Mouse (Mus musculus): ENCODE measurements around the gene Ext2.

Ext2 gene

DNA sequence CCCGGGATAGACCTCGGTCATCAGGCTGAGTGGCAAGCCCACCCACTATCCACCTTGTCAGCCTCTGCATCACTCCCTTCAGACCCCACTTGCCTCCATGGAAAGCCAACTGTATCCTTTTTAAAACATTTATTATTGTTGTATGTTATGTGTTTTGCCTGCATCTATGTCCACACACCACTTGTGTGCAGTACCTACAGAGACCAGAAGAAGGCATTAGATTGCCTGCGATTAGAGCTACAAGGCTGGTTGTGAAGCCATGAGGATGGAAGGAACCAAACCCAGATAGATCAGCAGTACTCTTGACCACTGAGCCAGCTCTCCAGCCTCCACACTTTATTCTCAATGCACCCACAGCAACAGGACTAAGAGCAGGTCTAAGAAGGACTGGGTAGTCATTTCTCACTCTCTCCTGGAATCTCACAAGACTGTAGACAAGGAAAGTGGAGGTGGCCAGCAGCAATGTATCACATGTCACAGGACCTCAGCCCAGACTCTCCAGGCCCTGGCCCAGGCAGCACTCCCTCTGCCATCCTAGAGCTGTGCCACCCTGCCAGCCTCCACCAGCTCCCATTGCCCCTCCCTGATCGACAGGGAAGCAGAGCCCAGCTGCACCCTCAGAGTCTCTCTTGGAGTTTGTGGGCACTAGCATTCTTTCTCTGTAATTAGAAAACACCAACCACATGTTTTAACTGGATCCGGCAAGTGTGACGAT is 15.7 kb downstream of the Ext2 start:
- no peak for ATAC-seq (ENCODE audit: low TSS enrichment)

DNA sequence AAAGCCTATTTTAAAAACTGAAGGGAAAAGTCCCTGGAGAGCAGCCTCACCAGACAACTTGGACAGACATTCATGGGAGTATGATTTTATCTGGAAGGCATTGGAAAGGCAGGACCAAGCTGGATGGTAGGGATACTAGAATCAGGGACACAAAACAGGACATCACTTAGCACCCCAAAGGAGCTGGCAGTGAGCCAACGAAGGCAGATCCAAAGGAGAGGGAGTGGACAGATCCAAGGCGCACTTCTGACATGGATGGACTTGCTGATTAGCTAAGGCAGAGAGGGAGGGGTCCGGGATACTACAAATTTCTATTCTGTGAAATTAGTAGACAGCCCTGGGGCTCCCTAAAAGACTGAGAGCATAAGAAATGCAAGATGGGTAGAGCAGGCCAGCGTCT is 16.8 kb downstream of the Ext2 start:
- ATAC-seq (ENCODE audit: low TSS enrichment): no peak

DNA sequence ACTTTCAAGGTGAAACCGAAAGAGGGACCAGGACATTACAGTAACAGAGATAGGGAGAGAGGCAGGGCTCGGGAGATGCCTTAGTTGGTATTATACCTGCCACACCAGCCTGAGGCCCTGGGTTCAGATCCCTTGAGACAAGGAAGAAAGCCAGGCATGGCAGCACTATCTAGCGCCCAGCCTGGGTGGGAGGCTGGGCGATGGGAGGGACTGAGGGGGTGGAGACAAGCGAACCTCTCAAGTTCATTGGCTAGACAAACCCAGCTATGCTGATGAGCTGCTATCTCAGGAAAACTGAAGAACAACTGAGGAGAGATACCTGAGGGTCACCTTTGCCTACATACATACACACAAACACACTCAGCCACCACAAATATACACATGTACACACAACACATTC is 17.3 kb downstream of the Ext2 start:
- no peak for ATAC-seq (ENCODE audit: low TSS enrichment)

DNA sequence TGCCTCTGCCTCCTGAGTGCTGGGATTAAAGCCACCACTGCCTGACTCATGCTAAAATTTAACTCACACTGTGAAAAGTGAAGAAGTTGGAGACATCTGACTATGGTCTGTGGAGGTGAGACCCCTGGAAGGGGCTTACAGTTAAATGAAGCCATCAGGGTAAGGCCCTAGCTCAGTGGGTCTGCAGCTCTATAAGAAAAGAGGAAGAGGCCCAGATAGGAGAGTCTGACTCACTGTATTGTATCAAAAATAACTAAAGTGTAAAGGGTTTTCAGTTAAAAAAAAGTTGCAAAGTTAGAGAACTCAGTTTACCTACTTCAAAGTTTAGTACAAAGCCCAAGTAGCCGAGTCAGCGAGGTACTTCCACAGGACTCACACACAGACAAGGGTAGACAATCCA is 19.4 kb downstream of the Ext2 start:
- ATAC-seq (ENCODE audit: low TSS enrichment): no peak

DNA sequence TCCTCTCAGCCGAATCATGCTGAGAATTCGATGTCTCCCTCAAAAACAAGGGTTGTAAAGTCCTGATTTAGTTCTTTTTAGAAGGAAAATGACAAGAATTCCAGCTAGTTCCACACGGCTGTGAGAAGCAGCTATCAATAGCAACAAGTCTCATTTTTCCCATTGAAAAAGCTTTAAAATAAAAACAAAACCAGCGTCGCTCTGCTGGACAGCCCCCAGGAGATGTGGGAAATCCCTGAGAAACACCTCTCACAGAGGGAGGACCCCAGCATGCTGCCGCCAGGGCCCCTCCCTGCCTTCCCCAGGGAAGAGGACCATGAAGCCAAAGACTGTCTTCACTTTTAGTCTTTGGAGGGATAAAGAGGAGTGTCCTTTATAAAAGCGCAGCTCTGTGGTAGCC is 21.3 kb downstream of the Ext2 start:
- no peak for ATAC-seq (ENCODE audit: low TSS enrichment)

DNA sequence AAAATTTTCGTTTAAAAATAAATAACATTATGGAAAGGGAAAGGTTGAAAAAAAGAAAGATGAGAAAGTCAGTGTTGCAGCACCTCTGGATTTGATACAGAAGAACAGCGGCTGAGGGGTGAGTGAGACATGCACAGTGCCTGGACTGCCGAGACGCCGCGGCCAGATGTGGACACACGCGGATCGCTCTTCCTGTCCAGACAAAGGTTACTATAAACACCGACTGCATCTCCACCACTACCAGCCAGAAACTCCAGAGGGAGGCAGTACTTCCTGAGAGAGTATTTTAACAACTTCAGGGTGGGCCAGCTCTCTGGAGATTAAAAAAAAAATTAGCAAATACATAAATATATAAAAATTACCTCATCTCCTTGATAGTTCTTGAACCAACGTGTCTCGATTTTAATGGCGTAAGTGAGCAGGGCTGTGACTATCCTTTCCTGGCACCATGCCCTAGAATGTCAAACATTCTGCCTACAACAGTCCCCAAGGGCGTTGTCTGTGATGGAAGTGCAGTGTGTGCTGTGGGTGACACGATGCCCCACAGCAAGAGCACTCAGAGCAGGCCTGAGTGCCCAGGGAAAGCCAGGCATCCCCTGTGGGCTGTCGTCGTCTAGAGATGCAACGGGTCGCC is 25.1 kb downstream of the Ext2 start:
- no peak for ATAC-seq (ENCODE audit: low TSS enrichment)

DNA sequence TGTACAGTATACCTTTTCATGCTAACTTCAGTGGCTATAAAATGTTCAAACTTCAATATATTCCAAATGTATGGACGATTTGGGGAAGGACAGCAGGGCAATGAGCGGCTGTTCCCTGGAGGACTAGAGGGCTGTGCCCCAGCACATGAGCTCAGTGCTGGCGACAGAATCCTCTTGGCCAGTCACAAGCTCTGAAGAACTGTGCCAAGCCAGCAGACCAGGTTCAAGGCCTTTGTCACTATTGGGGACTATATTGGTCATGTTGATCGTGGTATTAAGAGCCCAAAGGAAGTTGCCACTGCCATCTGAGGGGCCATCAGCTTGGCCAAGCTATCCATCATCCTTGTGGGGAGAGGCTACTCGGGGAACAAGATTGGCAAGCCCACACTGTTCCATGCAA is 28.0 kb downstream of the Ext2 start:
- no peak for ATAC-seq (ENCODE audit: low TSS enrichment)

DNA sequence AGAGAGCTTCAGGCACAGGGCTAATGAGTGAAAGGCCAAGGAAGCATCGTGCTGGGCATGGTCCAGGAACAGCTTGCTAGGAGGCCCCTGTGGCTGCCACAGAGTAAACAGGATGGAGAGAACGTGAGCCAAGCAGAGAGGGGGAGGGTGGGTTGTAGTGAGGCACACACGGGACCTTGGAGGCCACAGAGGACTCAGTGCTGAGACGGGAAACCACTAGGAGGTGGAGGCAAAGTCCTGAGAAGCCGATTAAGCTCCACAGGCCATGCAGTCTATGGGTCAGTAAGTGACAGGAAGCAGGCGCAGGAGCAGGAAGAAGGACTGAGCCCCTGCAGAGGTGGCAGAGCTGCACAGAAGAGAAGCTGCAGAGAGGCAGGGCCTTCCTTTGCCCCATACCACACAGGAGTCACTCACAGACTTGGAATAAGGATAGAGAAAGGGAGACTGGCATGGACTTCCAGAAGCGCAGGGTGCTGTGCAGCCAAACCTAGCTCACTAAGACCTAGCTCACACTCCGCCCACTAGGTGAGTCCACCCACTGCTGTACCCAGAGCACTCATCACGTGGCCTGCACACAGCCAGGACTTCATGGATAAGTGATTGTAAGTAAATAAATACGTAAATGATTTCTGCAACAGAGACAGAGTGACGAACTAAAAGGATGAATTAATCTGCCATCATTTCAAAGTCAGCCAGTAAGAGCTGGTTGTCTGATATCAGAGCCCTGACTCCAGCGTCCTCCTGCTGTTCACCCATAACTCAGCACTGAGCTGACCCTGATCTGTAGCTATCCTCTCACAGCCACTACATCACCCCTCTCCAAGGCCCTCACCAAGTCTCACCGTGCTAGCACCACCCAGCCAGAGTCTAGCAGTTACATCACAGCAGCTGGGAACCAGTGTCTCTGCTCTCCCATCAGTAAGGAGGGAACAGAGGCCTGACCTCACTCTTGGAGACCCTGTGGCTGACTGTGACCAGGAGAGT is 30.6 kb downstream of the Ext2 start:
- peak; percentile 63 for ATAC-seq (ENCODE audit: low TSS enrichment)

DNA sequence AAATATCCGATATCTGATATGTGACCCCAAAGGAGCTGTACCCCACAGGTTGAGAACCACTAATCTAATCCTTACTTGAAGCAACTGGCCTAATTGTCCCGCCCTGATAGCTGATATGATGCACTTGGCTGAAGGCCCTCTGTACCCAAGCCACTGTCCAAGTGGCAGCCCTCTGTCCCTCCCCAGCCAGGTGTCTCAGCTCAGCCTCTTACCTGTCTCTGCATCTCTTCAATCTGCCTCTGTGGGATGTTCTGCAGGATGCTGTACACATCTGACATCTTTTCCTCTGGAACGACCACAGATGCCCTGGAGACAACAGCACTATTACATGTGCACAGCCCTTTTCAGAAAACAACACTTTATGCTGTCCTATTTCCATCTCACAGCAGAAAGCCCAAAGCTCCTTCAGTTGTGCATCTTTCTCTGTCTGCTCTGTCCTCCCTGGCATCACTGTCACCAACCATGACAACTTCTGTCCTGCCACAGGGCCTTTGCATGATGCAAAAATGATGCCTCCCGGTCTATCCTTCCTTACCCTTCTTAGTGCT is 31.5 kb downstream of the Ext2 start:
- ATAC-seq (ENCODE audit: low TSS enrichment): no peak

DNA sequence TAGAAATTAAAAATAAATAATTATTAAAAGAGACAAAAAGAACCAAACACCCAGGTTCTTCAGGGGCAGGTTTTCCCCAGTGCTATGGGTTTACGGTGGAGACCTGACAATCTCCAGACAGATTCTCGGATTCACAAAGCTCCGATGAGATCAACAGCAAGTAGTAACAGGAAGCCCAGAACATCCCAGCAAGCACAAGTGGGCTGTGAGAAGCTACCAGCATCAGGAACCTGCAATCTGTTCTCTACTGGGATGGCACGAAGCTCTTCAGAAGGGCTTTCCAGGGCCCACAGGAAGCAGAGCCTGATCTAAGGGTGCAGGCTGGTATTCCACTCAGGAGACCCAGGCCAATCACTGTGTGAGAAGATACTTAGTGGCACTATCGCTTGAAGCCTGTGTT is 33.8 kb downstream of the Ext2 start:
- peak; percentile 39 for ATAC-seq (ENCODE audit: low TSS enrichment)

DNA sequence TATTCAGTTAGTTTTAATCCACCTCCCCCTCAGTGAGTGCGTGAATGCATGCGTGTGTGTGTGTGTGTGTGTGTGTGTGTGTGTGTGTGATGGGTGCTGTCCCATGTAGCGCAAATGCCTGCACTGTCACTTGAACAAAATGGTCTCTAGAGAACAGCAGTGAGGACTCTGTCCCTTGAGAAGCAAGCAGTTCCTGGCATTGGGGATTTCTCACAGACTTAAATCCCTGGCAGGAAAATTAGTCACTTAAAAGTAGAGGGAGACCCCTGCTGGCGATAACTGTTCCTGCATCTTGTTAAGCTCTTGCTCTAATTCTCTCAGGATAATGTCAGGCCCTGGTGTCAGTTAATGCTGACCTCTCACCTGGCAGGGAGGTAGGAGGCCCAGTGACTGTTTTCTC is 36.2 kb downstream of the Ext2 start:
- ATAC-seq (ENCODE audit: low TSS enrichment): peak; percentile 56

DNA sequence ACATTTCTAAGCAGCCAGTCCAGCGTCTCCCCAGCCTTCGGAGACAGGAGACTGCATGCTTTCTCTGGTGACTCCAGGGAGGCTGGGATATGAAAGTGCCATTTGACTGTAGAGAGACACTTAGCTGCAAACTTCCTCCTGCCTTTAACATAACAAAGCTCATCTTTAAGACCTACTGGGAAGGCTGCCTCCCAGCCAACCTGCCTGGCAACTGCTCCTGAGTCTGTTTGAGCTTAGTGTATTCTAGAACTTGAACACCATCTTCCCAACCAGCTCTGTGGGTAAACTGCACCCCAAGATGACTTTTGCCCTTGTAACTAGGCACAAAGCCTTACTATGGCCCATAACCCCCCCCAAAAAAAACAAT is 37.0 kb downstream of the Ext2 start:
- ATAC-seq (ENCODE audit: low TSS enrichment): no peak

DNA sequence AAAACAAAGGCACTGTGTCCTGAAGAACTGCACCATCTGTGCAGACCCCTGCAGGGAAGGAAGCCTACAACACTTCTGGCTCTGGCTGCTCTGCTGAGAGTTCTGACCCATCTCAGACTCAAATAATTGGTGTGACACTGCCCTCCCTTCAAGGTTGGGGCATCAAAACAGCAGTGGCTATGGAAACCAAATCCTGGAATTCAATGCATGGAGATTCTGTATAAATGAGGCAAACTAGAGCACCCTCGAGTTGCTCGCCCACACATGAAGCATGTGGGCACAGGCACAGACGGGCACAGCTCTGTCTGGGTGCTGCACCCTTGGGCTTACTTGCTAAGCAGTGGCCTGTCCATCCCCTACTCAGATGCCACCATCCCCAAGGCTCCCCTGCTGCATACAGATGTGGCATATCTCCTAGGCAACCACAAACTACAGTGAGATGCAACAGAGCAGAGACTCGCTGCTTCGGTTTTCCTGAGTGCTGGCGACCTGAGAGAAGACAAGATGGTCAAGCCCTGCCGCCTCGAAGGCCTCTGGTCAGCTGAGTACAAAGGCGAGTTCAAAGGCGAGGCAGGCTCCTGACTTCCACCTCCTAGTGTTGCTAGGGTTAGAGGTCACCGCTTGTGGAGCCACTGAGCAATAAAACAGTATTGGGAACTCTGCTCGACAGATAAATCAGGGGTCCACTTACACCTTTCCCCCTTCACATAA is 37.5 kb downstream of the Ext2 start:
- ATAC-seq (ENCODE audit: low TSS enrichment): peak; percentile 66

DNA sequence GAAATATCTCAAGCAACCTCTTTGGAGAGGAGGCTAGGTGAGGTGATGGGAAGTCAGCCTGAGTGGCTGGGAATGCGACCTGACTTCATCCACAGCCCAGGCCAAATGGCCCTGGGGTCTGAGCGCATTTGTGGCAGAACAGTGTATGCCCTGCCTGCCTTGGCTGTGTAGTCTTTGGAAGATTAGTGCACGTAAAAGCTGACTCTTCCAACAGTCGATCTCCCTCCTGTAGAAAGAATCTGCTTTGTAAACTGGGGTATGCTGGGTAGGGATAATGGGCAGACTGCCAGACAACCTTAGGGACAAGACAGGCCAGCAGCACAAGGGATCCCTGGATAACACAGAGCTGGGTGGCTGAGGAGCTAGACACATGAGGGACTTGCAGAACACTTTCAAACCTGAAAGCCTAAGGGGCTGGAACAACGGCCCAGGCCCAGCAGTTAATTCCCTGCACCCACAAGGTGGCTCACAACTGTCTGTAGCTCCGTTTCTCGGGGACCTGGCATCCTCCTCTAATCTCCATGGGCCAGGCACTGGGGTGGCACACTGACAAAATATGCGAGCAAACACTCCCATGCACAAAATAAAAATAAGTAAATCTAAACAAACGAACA is 38.3 kb downstream of the Ext2 start:
- ATAC-seq (ENCODE audit: low TSS enrichment): no peak

DNA sequence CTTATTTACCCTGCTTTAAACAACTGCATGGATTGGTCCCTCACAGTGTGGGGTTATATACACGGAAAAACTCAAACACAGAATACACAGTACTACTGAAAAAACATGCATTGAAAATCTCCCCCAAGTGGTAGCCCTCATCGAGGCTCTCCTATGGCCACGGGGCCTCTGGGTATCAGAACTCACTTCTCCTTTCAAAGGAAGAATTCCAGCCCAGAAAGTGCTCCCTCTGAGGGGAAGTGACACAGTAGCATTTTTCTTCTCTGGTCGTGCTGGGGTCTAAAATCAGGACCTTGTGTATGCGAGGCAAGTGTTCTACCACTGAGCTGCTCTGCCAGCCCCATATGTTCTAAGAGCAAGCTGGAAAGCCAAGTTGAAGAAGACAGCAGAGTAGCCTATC is 39.7 kb downstream of the Ext2 start:
- ATAC-seq (ENCODE audit: low TSS enrichment): no peak

DNA sequence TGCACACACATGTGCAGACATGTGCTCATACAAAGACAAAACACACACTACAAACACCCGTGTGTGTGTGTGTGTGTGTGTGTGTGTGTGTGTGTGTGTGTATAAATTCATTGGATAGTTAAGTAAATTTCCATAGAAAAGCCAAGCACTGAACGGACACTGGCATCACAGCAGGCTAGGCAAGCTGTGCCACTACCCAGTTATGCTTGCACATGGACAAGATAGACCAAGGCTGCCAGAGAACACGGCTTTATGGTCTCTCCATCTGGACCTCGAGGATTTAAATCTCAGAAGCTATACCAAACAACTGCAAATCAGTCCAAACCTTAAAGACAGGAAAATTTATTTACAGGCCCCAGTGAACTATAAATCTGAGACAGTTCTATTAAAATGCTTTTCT is 40.2 kb downstream of the Ext2 start:
- no peak for ATAC-seq (ENCODE audit: low TSS enrichment)

DNA sequence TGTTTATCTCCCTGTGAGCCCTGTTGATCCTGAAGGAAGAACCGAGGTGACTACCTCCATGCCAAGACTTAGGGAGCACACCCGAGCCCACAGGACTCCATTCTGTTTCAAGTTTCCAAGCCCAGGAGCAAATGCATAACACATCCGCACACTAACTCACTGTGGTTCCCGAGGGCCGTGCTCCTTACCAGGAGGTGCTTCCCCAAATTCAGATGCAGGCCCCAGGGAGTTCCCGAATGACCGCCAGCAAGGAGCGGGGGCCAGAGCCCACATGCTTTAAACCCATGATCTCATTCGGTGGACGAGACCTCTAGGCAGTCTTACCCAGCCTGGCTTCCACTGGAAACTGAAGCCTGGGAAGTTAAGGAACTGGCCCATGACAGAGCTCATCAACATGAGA is 41.8 kb downstream of the Ext2 start:
- ATAC-seq (ENCODE audit: low TSS enrichment): no peak

DNA sequence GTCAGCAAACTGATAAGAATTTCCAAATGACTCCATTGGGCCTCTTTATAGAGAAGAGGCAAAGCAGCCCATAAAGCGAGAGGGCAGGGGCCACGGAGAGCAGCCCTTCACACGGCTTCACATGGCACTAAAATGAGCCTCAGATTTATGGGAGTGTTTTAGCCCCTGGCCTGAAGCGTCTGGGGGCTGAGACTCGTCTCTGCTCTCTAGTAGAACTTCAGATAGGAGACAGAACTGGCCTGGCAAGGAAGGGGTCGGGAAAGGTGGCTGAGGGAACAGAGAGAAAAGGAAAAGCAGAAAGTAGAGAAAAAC is 42.5 kb downstream of the Ext2 start:
- no peak for ATAC-seq (ENCODE audit: low TSS enrichment)

DNA sequence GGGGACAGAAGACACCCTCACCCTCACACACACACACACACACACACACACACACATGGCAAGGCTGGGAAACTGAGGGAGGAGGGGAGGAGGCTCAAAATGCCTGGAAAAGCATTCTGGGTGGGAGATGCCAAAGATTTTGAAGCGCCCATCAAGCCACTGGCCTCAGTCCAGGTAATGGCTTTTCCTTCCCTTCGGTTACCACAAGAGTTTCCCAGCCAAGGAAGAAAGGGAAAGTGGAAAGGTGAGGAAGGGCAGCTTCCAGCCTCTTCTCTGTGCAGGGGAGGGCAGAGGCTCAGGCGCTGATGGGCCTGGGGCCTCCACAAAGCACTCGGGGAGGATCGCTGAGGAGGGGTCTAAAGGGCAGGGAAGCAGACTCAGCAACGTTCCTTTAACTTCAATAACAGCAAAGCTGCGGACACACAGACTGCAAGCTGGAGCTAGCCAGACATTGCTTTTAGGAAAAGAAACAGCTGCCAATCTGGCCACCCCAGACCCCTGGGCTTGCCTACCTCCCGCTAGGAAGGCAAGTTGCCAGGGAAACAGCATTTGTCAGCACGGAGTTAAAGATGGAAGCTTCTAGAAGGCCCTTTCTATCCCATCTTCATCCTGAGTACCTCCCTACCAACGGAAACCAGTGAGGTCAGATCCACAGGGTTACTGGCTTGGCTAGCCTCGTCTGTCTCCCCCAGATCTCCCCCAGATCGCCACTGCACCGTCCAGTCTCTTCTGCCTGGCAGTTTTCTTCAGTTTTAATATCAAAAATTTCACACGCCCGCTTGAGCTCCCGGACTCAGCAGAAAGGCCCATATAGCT is 43.1 kb downstream of the Ext2 start:
- no peak for ATAC-seq (ENCODE audit: low TSS enrichment)

DNA sequence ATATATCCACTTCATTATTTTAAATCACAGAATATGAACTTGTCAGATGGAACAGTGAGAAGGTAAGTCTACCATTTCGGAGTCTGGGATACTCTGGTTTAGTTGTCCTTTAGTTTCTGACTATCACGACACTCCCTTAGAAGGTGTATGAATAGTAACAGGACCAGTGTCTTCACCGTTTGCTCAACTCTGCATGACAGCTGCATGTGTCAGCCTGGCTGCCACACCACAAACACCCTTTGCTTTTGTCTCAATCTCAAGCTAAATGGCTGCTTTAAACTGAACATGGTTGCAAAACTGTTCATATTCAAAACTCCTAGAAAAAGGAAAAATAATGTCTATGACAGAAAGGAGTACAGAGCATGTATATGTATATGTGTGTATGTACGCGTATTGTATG is 43.8 kb downstream of the Ext2 start:
- no peak for ATAC-seq (ENCODE audit: low TSS enrichment)

DNA sequence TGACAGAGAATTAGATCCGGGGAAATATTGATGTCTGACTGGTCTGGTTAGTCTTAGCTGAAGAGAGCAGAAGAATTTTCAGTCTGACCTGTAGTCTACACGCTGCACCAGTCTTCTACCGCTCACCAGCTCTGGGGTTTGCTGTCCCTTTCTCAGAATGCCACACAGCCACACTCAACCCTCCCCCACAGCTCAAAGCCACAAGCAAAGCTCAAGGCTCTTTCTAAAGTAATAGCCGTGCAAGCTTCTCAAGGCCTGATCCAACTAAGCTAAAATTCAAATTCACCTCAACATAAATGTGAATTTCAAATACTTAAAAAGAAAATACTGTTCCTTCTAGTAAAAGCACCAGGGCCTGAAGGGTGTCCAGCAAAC is 45.3 kb downstream of the Ext2 start:
- no peak for ATAC-seq (ENCODE audit: low TSS enrichment)
